Mouse (Mus musculus): ENCODE measurements around the gene Pmf1.

DNA sequence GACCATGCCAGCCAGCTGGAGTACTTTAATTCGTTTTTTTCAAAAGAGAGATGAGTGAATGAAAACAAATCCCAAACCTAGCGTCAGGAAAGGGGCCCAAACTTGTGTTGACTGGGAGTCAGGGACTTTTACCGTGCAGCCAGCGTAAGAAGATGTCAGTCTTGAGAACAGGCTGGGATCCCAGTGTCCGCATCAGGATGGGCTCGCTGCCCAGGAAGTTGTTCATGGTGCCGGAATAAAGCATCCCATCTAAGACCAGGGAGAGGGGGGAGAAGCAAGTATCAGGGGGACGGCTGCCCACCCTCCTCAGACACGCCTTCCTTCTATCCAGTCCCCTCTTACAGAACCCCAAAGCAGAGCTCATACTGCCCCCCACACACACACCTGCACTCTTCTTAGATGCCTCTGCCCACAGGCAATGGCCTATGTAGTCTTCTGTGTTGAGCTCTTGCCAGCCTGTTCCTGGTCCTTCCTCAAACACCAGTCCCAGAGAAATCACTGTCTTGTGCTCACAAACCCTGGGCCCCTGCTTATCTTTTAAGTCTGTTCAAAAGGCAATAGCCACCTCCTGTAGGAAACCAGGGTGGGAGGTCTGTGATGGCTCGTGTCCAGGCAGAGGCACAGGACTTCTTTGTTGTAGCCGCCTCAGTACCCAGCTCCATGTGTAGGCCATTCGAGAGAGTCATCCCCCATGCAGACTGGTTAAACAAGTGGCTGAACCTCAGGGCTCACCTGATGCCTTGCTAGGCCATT lies 40.4 kb upstream of the Pmf1 start:
- no peak for TF ChIP-seq EP300 (IDR thresholded peaks at IDR 0.05; ENCODE audit: low read depth)
- no peak for TF ChIP-seq CTCF (IDR thresholded peaks at IDR 0.05; ENCODE audit: low read depth)
